ENCODE assay signal across 8 mouse cellular contexts in genomic region chr17:57335673-57336303, GRCm38 (mm10). TPM values are rescaled to one million over a fixed set of nuclear protein-coding genes. Genes with fewer than 3 reads are reported as not detected.
DNase-seq lines count a peak whose midpoint lies in the region; ATAC-seq lines count a peak whose summit lies in the region.

No protein-coding gene starts in this region.

- no peaks in the 10 kb centered on the region for H3K36me3 ChIP-seq in hindbrain, embryonic 16.5 days (ENCODE audit: control insufficient read depth, insufficient read depth, low read length)

- H3K9ac ChIP-seq in hindbrain, embryonic 16.5 days (ENCODE audit: low read depth, low read length), result no peak overlapping the region

- no peak overlapping the region for H3K4me3 ChIP-seq in hindbrain, embryonic 16.5 days (ENCODE audit: low read length)

- H3K4me1 ChIP-seq in hindbrain, embryonic 16.5 days (ENCODE audit: control insufficient read depth, insufficient read depth, low read depth, low read length), result no peaks in the 10 kb centered on the region

- WGBS in hindbrain, embryonic 16.5 days, result 8% methylated on average over 11 of the region's 11 CpGs

- H3K27ac ChIP-seq in hindbrain, embryonic 16.5 days (ENCODE audit: low read depth, low read length), result no peak overlapping the region

- ATAC-seq in hindbrain, embryonic 16.5 days, result peak; percentile 94

- no peaks in the 10 kb centered on the region for H3K9me3 ChIP-seq in hindbrain, embryonic 16.5 days (ENCODE audit: control insufficient read depth, low read length)

- H3K27me3 ChIP-seq in hindbrain, embryonic 16.5 days (replicated peaks; ENCODE audit: control insufficient read depth, insufficient read depth, low read length), result no peaks in the 10 kb centered on the region

- peak; percentile 85 for DNase-seq in T-cell, adult 2 months (ENCODE audit: low spot score)
- peak; percentile 86 to 89 for DNase-seq in cerebellum, postnatal 36 days
- peak; percentile 85 for DNase-seq in gastrocnemius, adult 18-20 months (ENCODE audit: low spot score)
- peak; percentile 83 for DNase-seq in left cerebral cortex, adult 11 months (ENCODE audit: low spot score)
- DNase-seq in lung, postnatal 36 days, result peak; percentile 95
- peak; percentile 90 for DNase-seq in retina, postnatal 1 day
- DNase-seq in urinary bladder, adult 18-20 months (ENCODE audit: low spot score in 2 of 2), result peak; percentile 71 to 85

- peak overlapping the region; percentile 40 for H3K4me2 ChIP-seq in hindbrain, embryonic 16.5 days (ENCODE audit: low read length)

RNA-seq across cellular contexts. Expression of gene Adgre1, which starts 22.7 kb away (rescaled TPM):
- 1 to 10 TPM; 1.2 to 2.1 TPM for total RNA-seq in gastrocnemius, adult 18-20 months (2021)
- 3.5 and 5.1 TPM in 2 replicates for polyA plus RNA-seq in hindbrain, embryonic 16.5 days (2015; fragmentation: Nextera tagmentation; extraction: Ambion mirVana)

RNA-seq across cellular contexts. Expression of gene Vav1, which starts 56.9 kb away (rescaled TPM):
- under 1 TPM; 0.32 to 0.71 TPM for total RNA-seq in gastrocnemius, adult 18-20 months (2021)
- 1.4 and 1.7 TPM in 2 replicates for polyA plus RNA-seq in hindbrain, embryonic 16.5 days (2015; fragmentation: Nextera tagmentation; extraction: Ambion mirVana)
